Mouse (Mus musculus): Measurements from ENCODE around the gene Mst1. TPM values are rescaled to one million over a fixed set of nuclear protein-coding genes. Genes with fewer than 3 reads are reported as not detected.

The Mst1 gene
- polyA plus RNA-seq, 1 experiment from 2014 or later = 0.72 TPM

- H3K4me1 ChIP-seq = no peaks in the 10 kb centered on the region
- no peak overlapping the region for H3K4me2 ChIP-seq (replicated peaks)
- no peak overlapping the region for H3K27ac ChIP-seq
- no peaks in the 10 kb centered on the region for H3K27me3 ChIP-seq
- 50% methylated on average over 5 of the region's 5 CpGs for WGBS
- no peak for ATAC-seq (ENCODE audit: low FRiP score)
- no peak overlapping the region for H3K4me3 ChIP-seq
- H3K9me3 ChIP-seq (replicated peaks) = no peaks in the 10 kb centered on the region
- H3K36me3 ChIP-seq = peaks cover 48% of the 10 kb centered on the region
- H3K9ac ChIP-seq = no peak overlapping the region
Measured at GRCm38 (mm10) chr9:108065491-108066011, 14.7 kb upstream of the Mst1 start.

GRCm38 (mm10) chr9:108067199-108067598 is 13.0 kb upstream of the Mst1 start:
- Histone ChIP-seq H3K27ac (no peak overlapping the region), H3K4me1 (no peaks in the 10 kb centered on the region), H3K4me3 (no peak overlapping the region), H3K9ac (no peak overlapping the region), H3K4me2 (replicated peaks) (no peak overlapping the region), H3K9me3 (replicated peaks) (no peaks in the 10 kb centered on the region), H3K27me3 (no peaks in the 10 kb centered on the region), H3K36me3 (peaks cover 51% of the 10 kb centered on the region)
- 83% methylated on average over 7 of the region's 7 CpGs for WGBS
- no peak for ATAC-seq (ENCODE audit: low FRiP score)

GRCm38 (mm10) chr9:108067900-108068299 is 12.3 kb upstream of the Mst1 start:
- Histone ChIP-seq H3K27ac (no peak overlapping the region), H3K27me3 (no peaks in the 10 kb centered on the region), H3K4me3 (no peak overlapping the region), H3K4me1 (no peaks in the 10 kb centered on the region), H3K36me3 (peaks cover 47% of the 10 kb centered on the region), H3K4me2 (replicated peaks) (no peak overlapping the region), H3K9me3 (replicated peaks) (no peaks in the 10 kb centered on the region), H3K9ac (no peak overlapping the region; the same call in 1 of the 2 replicates)
- peak; percentile 42 for ATAC-seq (ENCODE audit: low FRiP score)
- 24% methylated on average over 8 of the region's 8 CpGs for WGBS

- no peak for ATAC-seq (ENCODE audit: low FRiP score)
- no peak overlapping the region for H3K27ac ChIP-seq
- H3K4me2 ChIP-seq (replicated peaks) = no peak overlapping the region
- H3K4me3 ChIP-seq = no peak overlapping the region
- H3K27me3 ChIP-seq = no peaks in the 10 kb centered on the region
- WGBS = 93% methylated on average over 9 of the region's 9 CpGs
- no peaks in the 10 kb centered on the region for H3K9me3 ChIP-seq (replicated peaks)
- no peaks in the 10 kb centered on the region for H3K4me1 ChIP-seq
- H3K9ac ChIP-seq = no peak overlapping the region
- peaks cover 39% of the 10 kb centered on the region for H3K36me3 ChIP-seq
Measured at GRCm38 (mm10) chr9:108069007-108069406, 11.2 kb upstream of the Mst1 start.

DNA sequence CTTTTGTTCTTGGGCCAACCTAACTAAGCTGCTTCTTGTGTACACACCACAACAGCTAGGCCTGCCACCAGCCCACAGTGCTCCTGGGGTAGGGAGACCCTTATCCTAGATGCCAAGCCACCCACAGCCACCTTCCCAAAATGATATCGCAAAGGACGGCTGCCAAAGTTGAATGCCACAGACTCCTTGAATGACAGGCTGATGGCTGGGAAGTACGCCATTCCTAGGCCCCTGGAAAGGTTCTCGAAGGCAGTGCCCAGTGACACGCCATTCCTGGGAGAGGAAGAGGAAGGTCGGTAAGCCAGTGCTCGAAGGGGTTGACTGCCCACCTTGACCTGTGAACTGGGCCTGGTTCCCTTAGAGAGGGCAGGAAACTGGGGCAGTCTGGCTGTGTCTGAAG is 10.7 kb upstream of the Mst1 start:
- Histone ChIP-seq H3K27ac (no peak overlapping the region), H3K4me3 (no peak overlapping the region), H3K27me3 (no peaks in the 10 kb centered on the region), H3K4me1 (no peaks in the 10 kb centered on the region), H3K9ac (no peak overlapping the region), H3K36me3 (peaks cover 35% of the 10 kb centered on the region), H3K9me3 (replicated peaks) (no peaks in the 10 kb centered on the region), H3K4me2 (replicated peaks) (no peak overlapping the region)
- WGBS = 91% methylated on average over 7 of the region's 7 CpGs
- ATAC-seq (ENCODE audit: low FRiP score) = no peak

- H3K4me3 ChIP-seq = no peak overlapping the region
- H3K9ac ChIP-seq = no peak overlapping the region
- no peaks in the 10 kb centered on the region for H3K9me3 ChIP-seq (replicated peaks)
- WGBS = 90% methylated on average over 4 of the region's 4 CpGs
- H3K4me1 ChIP-seq = no peaks in the 10 kb centered on the region
- no peak overlapping the region for H3K4me2 ChIP-seq (replicated peaks)
- no peaks in the 10 kb centered on the region for H3K27me3 ChIP-seq
- no peak for ATAC-seq (ENCODE audit: low FRiP score)
- H3K36me3 ChIP-seq = peaks cover 25% of the 10 kb centered on the region
- no peak overlapping the region for H3K27ac ChIP-seq
Measured at GRCm38 (mm10) chr9:108071801-108072200, 8.4 kb upstream of the Mst1 start.

GRCm38 (mm10) chr9:108072481-108072924 is 7.7 kb upstream of the Mst1 start:
- H3K9ac ChIP-seq = no peak overlapping the region
- peaks cover 25% of the 10 kb centered on the region for H3K36me3 ChIP-seq
- H3K4me2 ChIP-seq (replicated peaks) = no peak overlapping the region
- H3K4me1 ChIP-seq = peaks cover under 1% of the 10 kb centered on the region
- 77% methylated on average over 9 of the region's 9 CpGs for WGBS
- ATAC-seq (ENCODE audit: low FRiP score) = no peak
- no peaks in the 10 kb centered on the region for H3K9me3 ChIP-seq (replicated peaks)
- H3K27ac ChIP-seq = no peak overlapping the region
- no peak overlapping the region for H3K4me3 ChIP-seq
- H3K27me3 ChIP-seq = no peaks in the 10 kb centered on the region

- no peak for ATAC-seq (ENCODE audit: low FRiP score)
- Histone ChIP-seq H3K27ac (no peak overlapping the region), H3K27me3 (no peaks in the 10 kb centered on the region), H3K9me3 (replicated peaks) (no peaks in the 10 kb centered on the region), H3K36me3 (peaks cover 25% of the 10 kb centered on the region), H3K4me3 (no peak overlapping the region), H3K4me2 (replicated peaks) (no peak overlapping the region), H3K4me1 (peaks cover 9% of the 10 kb centered on the region), H3K9ac (no peak overlapping the region)
- 71% methylated on average over 7 of the region's 7 CpGs for WGBS
Measured at GRCm38 (mm10) chr9:108073141-108073930, 6.9 kb upstream of the Mst1 start.

DNA sequence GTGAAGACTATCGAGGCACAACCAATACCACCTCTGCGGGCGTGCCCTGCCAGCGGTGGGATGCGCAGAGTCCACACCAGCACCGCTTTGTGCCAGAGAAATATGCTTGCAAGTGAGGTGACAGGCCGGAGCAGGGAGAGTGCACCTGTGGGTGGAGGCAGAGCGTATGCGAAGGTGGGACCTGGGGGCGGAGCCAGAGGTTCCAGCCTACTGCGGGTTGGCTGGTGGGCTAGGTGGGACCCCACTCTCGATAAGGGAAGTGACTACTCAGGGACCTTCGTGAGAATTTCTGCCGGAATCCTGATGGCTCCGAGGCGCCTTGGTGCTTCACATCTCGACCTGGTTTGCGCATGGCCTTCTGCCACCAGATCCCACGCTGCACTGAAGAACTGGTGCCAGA is 2.3 kb downstream of the Mst1 start:
- Histone ChIP-seq H3K4me2 (replicated peaks) (peak overlapping the region; percentile 24), H3K27me3 (peaks cover 43% of the 10 kb centered on the region), H3K4me3 (0 out of 2 replicates have a peak overlapping the region, but pooled peaks have one; percentile 5), H3K36me3 (peaks cover 38% of the 10 kb centered on the region), H3K9me3 (replicated peaks) (no peaks in the 10 kb centered on the region), H3K9ac (0 out of 2 replicates have a peak overlapping the region, but pooled peaks have one; percentile 20), H3K27ac (no peak overlapping the region), H3K4me1 (peaks cover 17% of the 10 kb centered on the region)
- WGBS = 4% methylated on average over 19 of the region's 19 CpGs
- ATAC-seq (ENCODE audit: low FRiP score) = no peak

DNA sequence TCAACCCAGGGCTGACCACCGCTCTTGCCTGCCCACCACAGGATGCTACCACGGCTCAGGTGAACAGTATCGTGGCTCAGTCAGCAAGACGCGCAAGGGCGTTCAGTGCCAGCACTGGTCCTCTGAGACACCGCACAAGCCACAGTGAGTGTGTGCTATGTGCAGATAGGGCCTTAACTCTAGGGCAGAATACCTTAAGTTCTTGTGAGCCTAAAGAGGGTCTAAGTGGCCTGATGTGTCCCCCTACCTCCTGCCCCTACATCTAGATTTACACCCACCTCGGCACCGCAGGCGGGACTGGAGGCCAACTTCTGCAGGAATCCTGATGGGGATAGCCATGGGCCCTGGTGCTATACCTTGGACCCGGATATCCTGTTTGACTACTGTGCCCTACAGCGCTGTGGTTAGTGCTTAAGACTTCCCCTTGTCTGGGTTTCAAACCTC is 2.8 kb downstream of the Mst1 start, which contains the start of gene Rnf123:
Rnf123 (minus strand) TSS at position 359 of the 444 bp plus-strand sequence.
- ATAC-seq (ENCODE audit: low FRiP score) = no peak
- WGBS = 35% methylated on average over 12 of the region's 12 CpGs
- Histone ChIP-seq H3K36me3 (peaks cover 43% of the 10 kb centered on the region), H3K4me2 (replicated peaks) (peak within 1 kb of the TSS; percentile 24), H3K9ac (0 out of 2 replicates have a peak within 1 kb of the TSS, but pooled peaks have one; percentile 20), H3K9me3 (replicated peaks) (no peaks in the 10 kb centered on the region), H3K27ac (no peak within 1 kb of the TSS), H3K4me3 (0 out of 2 replicates have a peak within 1 kb of the TSS, but pooled peaks have one; percentile 5), H3K4me1 (peaks cover 12% of the 10 kb centered on the region), H3K27me3 (peaks cover 43% of the 10 kb centered on the region)

DNA sequence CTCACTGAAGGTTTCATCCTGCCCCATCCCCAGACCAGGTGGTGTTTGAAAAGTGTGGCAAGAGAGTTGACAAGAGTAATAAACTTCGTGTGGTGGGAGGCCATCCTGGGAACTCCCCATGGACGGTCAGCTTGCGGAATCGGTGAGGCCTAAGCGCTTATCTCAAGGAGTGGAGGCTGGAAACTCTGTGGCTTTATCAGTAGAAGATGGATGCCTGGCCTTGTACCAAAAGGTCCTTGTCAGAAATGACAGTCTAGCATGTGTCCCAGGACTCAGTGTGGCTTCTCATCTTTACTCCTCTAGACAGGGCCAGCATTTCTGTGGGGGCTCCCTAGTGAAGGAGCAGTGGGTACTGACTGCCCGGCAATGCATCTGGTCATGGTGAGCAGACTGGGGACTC is 3.3 kb downstream of the Mst1 start:
- H3K4me2 ChIP-seq (replicated peaks) = no peak overlapping the region
- peaks cover 43% of the 10 kb centered on the region for H3K27me3 ChIP-seq
- WGBS = 83% methylated on average over 6 of the region's 6 CpGs
- peaks cover 49% of the 10 kb centered on the region for H3K36me3 ChIP-seq
- no peaks in the 10 kb centered on the region for H3K9me3 ChIP-seq (replicated peaks)
- ATAC-seq (ENCODE audit: low FRiP score) = no peak
- H3K4me3 ChIP-seq = no peak overlapping the region
- H3K9ac ChIP-seq = no peak overlapping the region
- H3K4me1 ChIP-seq = peaks cover 7% of the 10 kb centered on the region
- H3K27ac ChIP-seq = no peak overlapping the region

DNA sequence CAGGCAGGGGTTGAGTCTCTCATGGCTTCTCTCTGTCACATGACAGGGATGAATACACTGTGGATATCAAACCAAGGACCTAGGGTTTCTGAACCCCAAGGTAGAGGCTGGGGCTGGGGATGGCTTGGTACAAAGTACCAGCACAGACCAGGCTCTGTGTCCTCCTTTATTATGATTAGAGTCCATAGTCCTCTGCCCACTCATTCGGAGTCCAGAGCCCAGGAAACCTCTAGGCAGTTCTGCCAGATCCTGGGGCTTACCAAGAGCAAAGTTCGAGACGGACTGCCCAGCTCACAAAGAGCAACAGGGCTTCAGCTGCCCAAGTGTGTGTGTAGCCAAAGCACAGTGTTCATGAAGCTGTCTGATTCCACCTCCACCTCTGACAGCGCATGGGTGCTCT is 5.0 kb downstream of the Mst1 start:
- WGBS = 95% methylated on average over 4 of the region's 4 CpGs
- no peak for ATAC-seq (ENCODE audit: low FRiP score)
- H3K36me3 ChIP-seq = peaks cover 66% of the 10 kb centered on the region
- no peak overlapping the region for H3K4me2 ChIP-seq (replicated peaks)
- no peaks in the 10 kb centered on the region for H3K9me3 ChIP-seq (replicated peaks)
- no peak overlapping the region for H3K4me3 ChIP-seq
- H3K9ac ChIP-seq = no peak overlapping the region
- H3K27ac ChIP-seq = no peak overlapping the region
- peaks cover 39% of the 10 kb centered on the region for H3K27me3 ChIP-seq
- H3K4me1 ChIP-seq = no peaks in the 10 kb centered on the region; the same call in 1 of the 2 replicates

All from hindbrain, embryonic 12.5 days (tissue).